Mouse (Mus musculus): Measurements from ENCODE around the gene Mettl14. TPM values are rescaled to one million over a fixed set of nuclear protein-coding genes. Genes with fewer than 3 reads are reported as not detected.
"Not testable (repeated sequence)": the region's sequence is repeated elsewhere in the genome, so short reads cannot be mapped to it uniquely, and the experiment has no call there.

Mettl14 gene
- polyA plus RNA-seq, 1 experiment from 2014 or later: 21.8 TPM

GRCm38 (mm10) chr3:123371766-123372535 is 14.0 kb downstream of the Mettl14 start:
- Histone ChIP-seq H3K27me3 (replicated peaks; ENCODE audit: control insufficient read depth, insufficient read depth, low read length) (no peaks in the 10 kb centered on the region), H3K27ac (ENCODE audit: low read depth, low read length) (no peak overlapping the region), H3K9me3 (ENCODE audit: control insufficient read depth, low read length) (no peaks in the 10 kb centered on the region), H3K36me3 (ENCODE audit: control insufficient read depth, insufficient read depth, low read length) (peaks cover 13% of the 10 kb centered on the region), H3K4me1 (ENCODE audit: control insufficient read depth, insufficient read depth, low read depth, low read length) (no peaks in the 10 kb centered on the region), H3K9ac (ENCODE audit: low read depth, low read length) (no peak overlapping the region), H3K4me2 (ENCODE audit: low read length) (no peak overlapping the region), H3K4me3 (ENCODE audit: low read length) (no peak overlapping the region)
- 33% methylated on average over 11 of the region's 11 CpGs for WGBS
- ATAC-seq: peak; percentile 81

- Histone ChIP-seq H3K27ac (ENCODE audit: low read depth, low read length) (no peak overlapping the region), H3K4me3 (ENCODE audit: low read length) (no peak overlapping the region), H3K4me1 (ENCODE audit: control insufficient read depth, insufficient read depth, low read depth, low read length) (no peaks in the 10 kb centered on the region), H3K27me3 (replicated peaks; ENCODE audit: control insufficient read depth, insufficient read depth, low read length) (no peaks in the 10 kb centered on the region), H3K36me3 (ENCODE audit: control insufficient read depth, insufficient read depth, low read length) (peaks cover 15% of the 10 kb centered on the region), H3K9me3 (ENCODE audit: control insufficient read depth, low read length) (no peaks in the 10 kb centered on the region), H3K9ac (ENCODE audit: low read depth, low read length) (no peak overlapping the region), H3K4me2 (ENCODE audit: low read length) (no peak overlapping the region)
- no peak for ATAC-seq
- 96% methylated on average over 5 of the region's 5 CpGs for WGBS
Observed at GRCm38 (mm10) chr3:123370927-123371326, 15.0 kb downstream of the Mettl14 start.

GRCm38 (mm10) chr3:123369161-123369560 is 16.7 kb downstream of the Mettl14 start:
- ATAC-seq: no peak
- 91% methylated on average over 12 of the region's 12 CpGs for WGBS
- Histone ChIP-seq H3K4me3 (ENCODE audit: low read length) (no peak overlapping the region), H3K9me3 (ENCODE audit: control insufficient read depth, low read length) (no peaks in the 10 kb centered on the region), H3K9ac (ENCODE audit: low read depth, low read length) (no peak overlapping the region), H3K36me3 (ENCODE audit: control insufficient read depth, insufficient read depth, low read length) (peaks cover 14% of the 10 kb centered on the region), H3K27me3 (replicated peaks; ENCODE audit: control insufficient read depth, insufficient read depth, low read length) (no peaks in the 10 kb centered on the region), H3K4me1 (ENCODE audit: control insufficient read depth, insufficient read depth, low read depth, low read length) (no peaks in the 10 kb centered on the region), H3K27ac (ENCODE audit: low read depth, low read length) (no peak overlapping the region), H3K4me2 (ENCODE audit: low read length) (no peak overlapping the region)

GRCm38 (mm10) chr3:123366820-123367219 is 19.1 kb downstream of the Mettl14 start:
- H3K27ac ChIP-seq (ENCODE audit: low read depth, low read length); H3K9me3 ChIP-seq (ENCODE audit: control insufficient read depth, low read length); H3K4me3 ChIP-seq (ENCODE audit: low read length); ATAC-seq; H3K4me2 ChIP-seq (ENCODE audit: low read length); H3K27me3 ChIP-seq (replicated peaks; ENCODE audit: control insufficient read depth, insufficient read depth, low read length); H3K4me1 ChIP-seq (ENCODE audit: control insufficient read depth, insufficient read depth, low read depth, low read length); H3K9ac ChIP-seq (ENCODE audit: low read depth, low read length): not testable (repeated sequence)
- H3K36me3 ChIP-seq (ENCODE audit: control insufficient read depth, insufficient read depth, low read length): peaks cover 14% of the 10 kb centered on the region
- 95% methylated on average over 2 of the region's 2 CpGs for WGBS

- 80% methylated on average over 4 of the region's 4 CpGs for WGBS
- Histone ChIP-seq H3K9ac (ENCODE audit: low read depth, low read length) (no peak overlapping the region), H3K36me3 (ENCODE audit: control insufficient read depth, insufficient read depth, low read length) (no peaks in the 10 kb centered on the region; the same call in 1 of the 2 replicates), H3K4me3 (ENCODE audit: low read length) (no peak overlapping the region), H3K4me2 (ENCODE audit: low read length) (no peak overlapping the region), H3K27me3 (replicated peaks; ENCODE audit: control insufficient read depth, insufficient read depth, low read length) (no peaks in the 10 kb centered on the region), H3K27ac (ENCODE audit: low read depth, low read length) (no peak overlapping the region), H3K9me3 (ENCODE audit: control insufficient read depth, low read length) (no peaks in the 10 kb centered on the region), H3K4me1 (ENCODE audit: control insufficient read depth, insufficient read depth, low read depth, low read length) (no peaks in the 10 kb centered on the region)
- no peak for ATAC-seq
Observed at GRCm38 (mm10) chr3:123356377-123356991, 29.4 kb downstream of the Mettl14 start.

DNA sequence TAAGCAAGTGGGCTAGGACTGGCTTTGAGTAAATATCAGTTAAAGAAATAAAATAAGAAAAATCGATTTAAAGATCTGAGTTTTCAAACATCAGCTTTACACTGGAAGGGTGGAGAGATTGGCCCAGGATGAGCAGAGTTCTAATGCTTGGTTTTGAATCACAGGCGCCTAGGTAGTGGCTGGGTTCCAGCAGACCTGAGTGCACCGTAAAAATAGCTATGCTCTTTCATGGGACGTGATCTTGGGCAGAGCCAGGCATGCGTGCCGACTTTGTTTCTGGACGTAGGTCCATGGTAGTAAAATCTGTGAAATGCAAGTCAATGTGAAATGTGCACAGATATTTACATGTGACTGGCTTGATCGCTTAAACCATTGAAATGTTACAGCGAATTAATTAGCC is 31.5 kb downstream of the Mettl14 start:
- Histone ChIP-seq H3K4me2 (ENCODE audit: low read length) (no peak overlapping the region), H3K27ac (ENCODE audit: low read depth, low read length) (no peak overlapping the region), H3K4me3 (ENCODE audit: low read length) (no peak overlapping the region), H3K9ac (ENCODE audit: low read depth, low read length) (no peak overlapping the region), H3K36me3 (ENCODE audit: control insufficient read depth, insufficient read depth, low read length) (peaks cover 3% of the 10 kb centered on the region; the same call in 1 of the 2 replicates), H3K27me3 (replicated peaks; ENCODE audit: control insufficient read depth, insufficient read depth, low read length) (no peaks in the 10 kb centered on the region), H3K9me3 (ENCODE audit: control insufficient read depth, low read length) (no peaks in the 10 kb centered on the region), H3K4me1 (ENCODE audit: control insufficient read depth, insufficient read depth, low read depth, low read length) (no peaks in the 10 kb centered on the region)
- 94% methylated on average over 9 of the region's 9 CpGs for WGBS
- ATAC-seq: no peak

DNA sequence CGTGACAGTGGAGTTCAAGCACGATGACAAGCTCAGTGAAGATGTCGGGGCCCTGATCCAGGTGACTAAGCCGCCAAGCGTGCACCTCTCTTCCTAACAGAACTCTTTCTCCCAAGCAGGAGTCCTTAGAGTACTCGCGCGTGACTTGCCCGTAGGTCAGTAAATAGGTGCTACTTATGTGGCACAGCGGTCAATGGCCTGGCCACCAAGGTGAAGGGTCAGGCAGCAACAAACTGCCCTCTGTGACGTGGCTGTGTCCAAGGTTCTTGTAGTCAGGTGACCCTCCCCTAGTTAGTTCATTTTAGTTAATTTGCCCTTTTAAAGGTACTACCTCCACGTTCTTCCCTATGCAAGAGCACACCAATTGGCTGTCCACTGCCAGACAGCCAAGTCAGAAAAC is 32.2 kb downstream of the Mettl14 start:
- 95% methylated on average over 12 of the region's 12 CpGs for WGBS
- Histone ChIP-seq H3K9me3 (ENCODE audit: control insufficient read depth, low read length) (no peaks in the 10 kb centered on the region), H3K36me3 (ENCODE audit: control insufficient read depth, insufficient read depth, low read length) (peaks cover 3% of the 10 kb centered on the region; the same call in 1 of the 2 replicates), H3K9ac (ENCODE audit: low read depth, low read length) (no peak overlapping the region), H3K27ac (ENCODE audit: low read depth, low read length) (no peak overlapping the region), H3K27me3 (replicated peaks; ENCODE audit: control insufficient read depth, insufficient read depth, low read length) (no peaks in the 10 kb centered on the region), H3K4me3 (ENCODE audit: low read length) (no peak overlapping the region), H3K4me1 (ENCODE audit: control insufficient read depth, insufficient read depth, low read depth, low read length) (no peaks in the 10 kb centered on the region), H3K4me2 (ENCODE audit: low read length) (no peak overlapping the region)
- no peak for ATAC-seq

DNA sequence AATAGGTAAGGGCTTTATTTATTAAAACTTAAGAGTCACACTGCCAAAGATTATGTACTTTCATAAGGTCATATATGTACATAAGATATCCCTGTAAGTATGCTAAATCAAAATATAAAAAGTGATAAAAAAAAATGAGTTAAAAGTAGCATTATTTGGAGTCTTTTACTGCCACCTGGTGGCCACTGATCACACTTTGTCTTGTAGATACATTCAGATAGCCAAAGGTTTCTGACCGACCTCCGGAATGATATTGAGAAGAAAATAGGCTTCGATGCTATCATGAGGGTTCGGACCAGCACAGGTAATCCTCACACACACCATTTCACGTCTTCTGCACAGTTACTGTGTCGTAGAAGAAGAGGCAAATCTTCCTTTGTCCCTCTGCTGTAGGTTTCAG is 32.7 kb downstream of the Mettl14 start:
- Histone ChIP-seq H3K27ac (ENCODE audit: low read depth, low read length) (no peak overlapping the region), H3K9me3 (ENCODE audit: control insufficient read depth, low read length) (no peaks in the 10 kb centered on the region), H3K4me3 (ENCODE audit: low read length) (no peak overlapping the region), H3K27me3 (replicated peaks; ENCODE audit: control insufficient read depth, insufficient read depth, low read length) (no peaks in the 10 kb centered on the region), H3K9ac (ENCODE audit: low read depth, low read length) (no peak overlapping the region), H3K4me2 (ENCODE audit: low read length) (no peak overlapping the region), H3K36me3 (ENCODE audit: control insufficient read depth, insufficient read depth, low read length) (peaks cover 3% of the 10 kb centered on the region; the same call in 1 of the 2 replicates), H3K4me1 (ENCODE audit: control insufficient read depth, insufficient read depth, low read depth, low read length) (no peaks in the 10 kb centered on the region)
- 70% methylated on average over 6 of the region's 6 CpGs for WGBS
- ATAC-seq: no peak

DNA sequence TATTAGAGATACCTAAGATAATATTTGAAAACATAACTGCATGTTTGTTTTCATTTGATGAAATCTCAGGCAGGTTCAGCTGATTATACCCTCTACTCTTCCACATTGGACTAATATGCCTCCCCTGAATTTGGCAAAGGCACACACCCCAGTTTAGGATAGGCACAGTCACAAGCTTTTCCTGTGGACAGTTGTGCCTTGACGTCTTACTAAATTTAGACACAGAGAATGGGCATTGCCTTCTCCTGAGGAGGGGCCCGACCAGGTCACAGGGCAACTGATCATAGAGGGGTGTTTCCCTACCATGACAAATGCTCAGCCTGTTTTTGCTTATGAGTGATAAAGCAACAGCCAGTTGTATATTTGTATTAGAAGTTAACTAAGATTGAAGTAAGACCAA is 34.4 kb downstream of the Mettl14 start:
- Histone ChIP-seq H3K4me3 (ENCODE audit: low read length) (no peak overlapping the region), H3K27me3 (replicated peaks; ENCODE audit: control insufficient read depth, insufficient read depth, low read length) (no peaks in the 10 kb centered on the region), H3K4me1 (ENCODE audit: control insufficient read depth, insufficient read depth, low read depth, low read length) (no peaks in the 10 kb centered on the region), H3K36me3 (ENCODE audit: control insufficient read depth, insufficient read depth, low read length) (peaks cover 3% of the 10 kb centered on the region; the same call in 1 of the 2 replicates), H3K27ac (ENCODE audit: low read depth, low read length) (no peak overlapping the region), H3K4me2 (ENCODE audit: low read length) (no peak overlapping the region), H3K9ac (ENCODE audit: low read depth, low read length) (no peak overlapping the region), H3K9me3 (ENCODE audit: control insufficient read depth, low read length) (no peaks in the 10 kb centered on the region)
- WGBS: 79% methylated on average over 2 of the region's 2 CpGs
- no peak for ATAC-seq

Measured in hindbrain, embryonic 16.5 days (tissue).